Mouse (Mus musculus) cerebral cortex, adult 2 months (tissue): ENCODE data around the gene Coro1b.

Experiments
- WGBS: fragments of 180-500 bp; shearing (Covaris S2); methylation state at CpG from one replicate; pipeline ENCODE4 v1.1.7; 2018; 5-methylcytosine and 5-hydroxymethylcytosine counted together

The Coro1b gene

GRCm38 (mm10) chr19:4143759-4144268 lies 4.6 kb upstream of the Coro1b start, which contains the start of gene Cabp4:
Gene Cabp4 (minus strand): TSS chr19:4144033.
- WGBS, result 79% methylated on average over 7 of the region's 7 CpGs

GRCm38 (mm10) chr19:4144550-4145498 lies 3.6 kb upstream of the Coro1b start:
- 81% methylated on average over 16 of the region's 16 CpGs for WGBS

GRCm38 (mm10) chr19:4145936-4146335 lies 2.5 kb upstream of the Coro1b start:
- WGBS, result 89% methylated on average over 5 of the region's 5 CpGs

DNA sequence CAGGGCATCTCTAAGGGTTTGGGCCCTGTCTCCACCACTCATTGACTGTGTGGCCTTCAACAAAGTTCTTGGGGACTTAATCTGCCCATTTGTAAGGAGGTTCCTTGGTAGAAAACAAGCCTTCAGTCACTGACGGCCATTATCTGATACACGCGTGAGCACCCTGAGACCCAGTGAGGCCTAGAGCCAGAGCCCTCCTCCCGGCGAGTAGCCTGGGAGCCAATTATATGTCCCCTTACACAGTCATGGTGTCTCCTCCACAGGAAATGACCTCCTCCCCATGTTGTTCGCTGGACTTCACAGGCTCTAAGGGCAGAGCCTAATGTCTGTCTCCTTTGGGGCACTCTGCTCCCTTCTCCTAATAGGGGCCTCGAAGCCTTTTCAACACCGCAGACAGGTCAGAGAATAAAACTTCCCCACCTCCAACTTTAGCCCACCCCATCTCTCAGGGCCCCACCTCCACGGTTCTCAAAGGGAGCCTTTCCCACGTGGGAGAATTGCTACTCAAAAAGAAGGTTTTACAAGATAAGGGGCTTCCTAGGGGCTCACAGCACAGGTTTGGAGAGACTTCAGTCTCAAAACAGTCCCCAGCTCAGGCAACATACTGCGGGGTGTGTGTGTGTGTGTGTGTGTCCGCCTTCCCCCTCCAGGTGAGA lies 1.9 kb upstream of the Coro1b start:
- 76% methylated on average over 12 of the region's 12 CpGs for WGBS

- WGBS, result 46% methylated on average over 3 of the region's 3 CpGs
Measured at GRCm38 (mm10) chr19:4147022-4147405, 1.4 kb upstream of the Coro1b start.

GRCm38 (mm10) chr19:4147782-4148490 lies 483 bp upstream of the Coro1b start:
- WGBS, result 35% methylated on average over 9 of the region's 9 CpGs

- 1% methylated on average over 8 of the region's 8 CpGs for WGBS
Measured at GRCm38 (mm10) chr19:4148819-4149218, 400 bp downstream of the Coro1b start.

GRCm38 (mm10) chr19:4149283-4149682 lies 864 bp downstream of the Coro1b start:
- 81% methylated on average over 11 of the region's 11 CpGs for WGBS

DNA sequence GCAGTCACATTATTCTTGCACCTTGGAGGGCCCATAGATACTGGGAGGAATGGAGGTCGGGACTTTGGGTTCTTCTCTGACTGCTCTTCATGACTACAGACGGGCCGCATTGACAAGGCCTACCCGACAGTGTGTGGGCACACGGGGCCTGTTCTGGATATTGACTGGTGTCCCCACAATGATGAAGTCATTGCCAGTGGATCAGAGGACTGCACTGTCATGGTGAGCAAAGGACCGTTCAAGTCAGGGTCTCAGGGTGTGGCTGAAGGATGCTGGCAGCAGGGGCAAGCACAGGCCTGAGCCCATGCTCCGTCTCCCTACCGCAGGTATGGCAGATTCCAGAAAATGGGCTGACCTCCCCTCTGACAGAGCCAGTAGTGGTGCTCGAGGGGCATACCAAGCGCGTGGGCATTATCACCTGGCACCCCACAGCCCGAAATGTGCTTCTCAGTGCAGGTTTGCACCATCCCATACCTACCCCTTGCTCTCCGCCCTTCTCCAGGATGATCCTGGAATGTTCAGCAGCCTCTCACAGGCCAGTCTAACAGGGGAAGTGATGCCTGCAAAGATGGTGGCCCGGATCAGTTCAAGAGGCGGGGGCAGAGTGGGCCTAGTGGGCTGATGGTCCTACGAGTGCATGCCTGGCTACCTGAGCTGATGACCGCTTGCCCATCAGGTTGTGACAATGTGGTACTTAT lies 1.5 kb downstream of the Coro1b start:
- WGBS, result 92% methylated on average over 17 of the region's 17 CpGs

DNA sequence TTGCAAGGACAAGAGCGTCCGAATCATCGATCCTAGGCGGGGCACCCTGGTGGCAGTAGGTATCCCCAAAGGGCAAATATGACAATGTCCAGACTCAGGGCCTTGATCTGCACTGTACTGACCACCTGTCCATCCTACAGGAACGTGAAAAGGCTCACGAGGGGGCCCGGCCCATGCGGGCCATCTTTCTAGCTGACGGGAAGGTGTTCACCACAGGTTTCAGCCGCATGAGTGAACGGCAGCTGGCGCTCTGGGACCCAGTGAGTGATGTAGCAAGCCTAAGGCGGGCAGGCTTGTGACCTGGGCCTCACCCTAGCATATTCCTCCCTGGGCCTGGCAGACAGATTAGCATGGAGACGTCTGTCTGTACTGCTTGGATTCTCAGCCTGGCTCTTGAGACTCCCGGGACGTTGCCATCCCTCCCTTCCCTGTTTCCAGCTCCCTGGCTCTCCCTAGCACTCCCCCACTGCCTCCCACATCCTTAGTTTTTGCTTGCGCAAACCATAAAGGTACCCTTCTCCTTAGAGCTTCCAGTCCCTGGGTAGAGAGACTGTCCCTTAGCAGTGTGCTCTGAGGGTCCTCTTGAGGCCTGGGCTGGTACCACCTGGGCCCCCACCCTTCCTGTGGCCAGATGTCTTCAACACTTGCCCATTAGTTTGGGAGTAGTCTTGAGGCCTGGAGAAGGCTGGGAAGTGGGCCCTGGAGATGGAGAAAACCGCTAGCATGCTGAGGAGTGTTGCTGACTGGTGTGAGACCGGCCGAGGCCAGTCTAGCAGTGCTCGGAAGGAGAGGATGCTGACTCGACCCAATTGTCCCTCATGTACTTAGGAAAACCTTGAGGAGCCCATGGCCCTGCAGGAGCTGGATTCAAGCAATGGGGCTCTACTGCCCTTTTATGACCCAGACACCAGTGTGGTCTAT lies 2.4 kb downstream of the Coro1b start:
- WGBS, result 83% methylated on average over 22 of the region's 22 CpGs

DNA sequence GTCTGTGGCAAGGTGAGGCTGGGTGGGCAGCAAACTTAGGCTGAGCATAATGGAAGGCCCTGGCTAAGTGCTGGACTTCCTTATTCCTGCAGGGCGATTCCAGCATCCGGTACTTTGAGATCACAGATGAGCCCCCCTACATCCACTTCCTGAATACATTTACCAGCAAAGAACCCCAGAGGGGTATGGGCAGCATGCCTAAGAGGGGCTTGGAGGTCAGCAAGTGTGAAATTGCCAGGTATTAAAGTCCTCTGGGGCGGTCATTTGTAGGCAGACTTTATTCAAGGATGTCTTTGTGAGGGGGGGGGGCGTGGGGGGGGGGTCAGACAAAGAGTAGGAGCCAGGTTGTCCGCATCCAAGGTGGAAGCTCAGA lies 3.1 kb downstream of the Coro1b start:
- 74% methylated on average over 5 of the region's 5 CpGs for whole genome bisulfite sequencing

DNA sequence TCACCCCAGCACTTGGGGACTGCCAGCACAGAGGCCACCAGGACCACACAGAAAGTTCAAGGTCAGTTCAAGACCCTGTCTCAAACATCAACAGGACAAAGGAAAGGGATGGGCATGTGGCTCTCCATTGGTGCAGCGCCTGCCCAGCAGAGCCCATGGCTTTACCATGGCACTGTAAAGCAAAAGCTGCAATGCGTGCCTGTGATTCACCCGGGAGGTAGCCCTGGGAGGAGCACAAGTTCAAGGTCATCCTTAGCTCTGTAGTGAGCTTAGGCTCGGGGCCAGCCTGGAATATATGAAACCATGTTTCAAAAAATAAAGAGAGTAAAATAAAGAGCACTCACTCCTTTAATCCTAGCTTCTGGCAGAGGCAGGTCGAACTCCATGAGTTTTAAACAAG lies 3.5 kb downstream of the Coro1b start:
- 91% methylated on average over 5 of the region's 5 CpGs for WGBS

DNA sequence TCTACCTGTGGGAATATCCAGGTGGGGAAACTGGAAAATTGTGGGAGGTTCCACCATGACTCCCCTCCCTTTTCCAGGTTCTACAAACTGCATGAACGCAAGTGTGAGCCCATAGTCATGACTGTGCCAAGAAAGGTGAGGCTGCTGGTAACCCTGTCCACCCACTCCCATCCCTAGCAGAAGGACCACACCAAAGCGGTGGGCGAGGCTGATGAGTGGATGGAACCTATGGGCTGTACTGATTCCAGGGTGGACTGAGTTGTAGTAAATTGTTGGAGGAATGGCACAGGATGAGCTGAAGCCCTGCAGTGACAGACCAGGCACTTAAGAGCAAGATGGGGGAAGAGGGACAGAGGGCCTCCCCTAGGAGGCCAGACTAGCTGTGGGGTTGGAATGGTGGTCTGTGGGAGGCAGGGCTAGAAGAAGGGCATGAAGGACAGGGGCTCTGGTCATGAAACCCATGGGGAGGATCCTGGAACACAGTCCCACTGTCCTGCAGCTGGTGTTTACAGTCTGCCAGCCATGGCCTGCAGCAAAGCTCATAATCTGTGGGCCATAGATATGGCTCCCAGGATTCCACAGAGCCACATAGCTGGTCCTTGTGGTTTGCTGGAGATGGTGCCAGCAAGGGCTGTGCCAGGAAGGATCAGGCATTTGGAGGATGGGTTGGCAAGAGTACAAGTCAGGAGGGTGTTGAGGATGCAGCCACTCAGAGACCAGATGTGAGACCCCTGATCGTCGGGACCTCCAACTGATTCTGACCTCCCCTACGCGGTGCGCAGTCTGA lies 4.2 kb downstream of the Coro1b start:
- WGBS, result 78% methylated on average over 8 of the region's 8 CpGs

DNA sequence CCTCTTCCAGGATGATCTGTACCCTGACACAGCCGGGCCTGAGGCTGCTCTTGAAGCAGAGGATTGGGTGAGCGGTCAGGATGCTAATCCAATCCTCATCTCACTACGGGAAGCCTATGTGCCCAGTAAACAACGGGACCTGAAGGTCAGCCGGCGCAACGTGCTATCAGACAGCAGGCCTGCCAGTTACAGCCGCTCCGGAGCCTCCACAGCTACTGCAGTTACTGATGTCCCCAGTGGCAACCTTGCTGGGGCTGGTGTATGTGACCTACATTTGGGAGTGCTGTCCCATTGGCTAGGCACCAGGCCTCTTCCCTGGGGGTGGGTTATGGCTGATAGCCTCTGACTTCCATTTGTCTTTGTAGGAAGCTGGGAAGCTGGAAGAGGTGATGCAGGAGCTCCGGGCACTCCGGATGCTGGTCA lies 4.8 kb downstream of the Coro1b start, which contains the start of gene Ptprcap:
TSS of gene Ptprcap (plus strand) at position 373 of the 423 bp plus-strand sequence.
- 75% methylated on average over 11 of the region's 11 CpGs for WGBS

DNA sequence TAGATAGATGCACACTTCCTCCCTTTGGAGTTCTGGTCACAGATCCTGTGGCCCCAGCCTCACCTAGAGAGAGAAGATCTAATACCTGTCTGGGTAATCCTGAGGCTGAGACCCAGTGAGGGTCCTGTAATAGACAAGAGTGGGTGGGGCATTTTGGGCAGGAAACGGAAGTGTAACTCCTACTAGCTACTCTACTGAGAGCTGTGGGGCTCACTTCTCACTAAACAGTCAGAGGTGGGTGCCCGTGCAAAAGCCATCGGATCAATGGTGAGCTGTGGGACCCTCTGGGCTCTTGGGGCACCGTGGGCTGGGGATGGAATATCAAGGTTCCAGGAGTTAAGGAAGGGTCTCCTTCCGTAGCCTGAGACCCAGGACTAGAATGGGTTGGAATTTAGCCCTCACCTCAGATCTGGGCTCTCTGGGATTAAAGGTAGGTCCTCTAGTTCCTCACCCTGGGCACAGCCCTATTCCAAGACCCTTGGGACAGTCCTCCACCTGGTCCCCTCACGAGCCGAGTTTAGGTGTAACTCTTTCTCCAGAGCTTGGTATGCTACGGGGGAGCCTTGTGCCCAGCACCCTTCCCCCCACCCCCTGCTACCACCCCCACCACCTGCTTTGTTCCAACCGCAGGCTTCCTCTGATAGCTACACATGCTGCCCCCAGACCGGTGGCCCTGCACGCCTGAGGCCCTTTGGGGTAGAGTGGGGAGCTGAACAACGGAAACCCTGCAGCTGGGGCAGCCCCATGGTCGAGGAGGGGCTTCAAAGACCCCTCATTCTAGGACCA lies 6.2 kb downstream of the Coro1b start:
- WGBS, result 58% methylated on average over 13 of the region's 13 CpGs

GRCm38 (mm10) chr19:4155223-4156072 lies 7.0 kb downstream of the Coro1b start:
- WGBS, result 76% methylated on average over 6 of the region's 6 CpGs

DNA sequence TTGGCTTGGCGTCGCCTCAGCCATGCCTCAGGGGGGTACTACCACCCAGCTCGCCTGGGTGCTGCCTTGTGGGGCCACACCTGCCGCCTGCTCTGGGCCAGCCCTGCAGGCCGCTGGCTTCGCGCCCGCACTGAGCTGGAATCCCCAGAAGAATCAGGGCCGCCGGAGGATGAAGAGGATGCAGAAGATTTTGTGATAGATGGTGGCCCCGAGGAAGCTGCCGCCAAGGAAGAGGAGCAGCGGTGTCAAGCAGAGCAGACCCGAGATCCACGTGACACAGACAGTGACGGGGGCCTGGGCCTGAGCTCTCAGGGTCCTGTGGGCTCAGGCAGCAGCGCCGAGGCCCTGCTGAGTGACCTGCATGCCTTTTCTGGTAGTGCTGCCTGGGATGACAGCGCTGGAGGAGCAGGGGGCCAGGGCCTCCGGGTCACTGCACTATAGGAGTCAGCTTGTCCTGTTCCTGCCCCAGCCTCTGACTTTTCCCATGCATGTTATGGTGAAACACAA lies 7.7 kb downstream of the Coro1b start:
- WGBS, result 72% methylated on average over 20 of the region's 20 CpGs
